Mouse (Mus musculus) thymus, postnatal 4 days (tissue): ENCODE data around the gene Crisp2.
A peak's percentile ranks its signal among the peaks of the same experiment; 100 is the strongest.
"Not testable (repeated sequence)": the region's sequence is repeated elsewhere in the genome, so short reads cannot be mapped to it uniquely, and the experiment has no call there.

ENCODE experiments used
- DNase-seq: peaks from one replicate; pipeline ENCODE4 v3.0.0; 2021

Crisp2 gene

DNA sequence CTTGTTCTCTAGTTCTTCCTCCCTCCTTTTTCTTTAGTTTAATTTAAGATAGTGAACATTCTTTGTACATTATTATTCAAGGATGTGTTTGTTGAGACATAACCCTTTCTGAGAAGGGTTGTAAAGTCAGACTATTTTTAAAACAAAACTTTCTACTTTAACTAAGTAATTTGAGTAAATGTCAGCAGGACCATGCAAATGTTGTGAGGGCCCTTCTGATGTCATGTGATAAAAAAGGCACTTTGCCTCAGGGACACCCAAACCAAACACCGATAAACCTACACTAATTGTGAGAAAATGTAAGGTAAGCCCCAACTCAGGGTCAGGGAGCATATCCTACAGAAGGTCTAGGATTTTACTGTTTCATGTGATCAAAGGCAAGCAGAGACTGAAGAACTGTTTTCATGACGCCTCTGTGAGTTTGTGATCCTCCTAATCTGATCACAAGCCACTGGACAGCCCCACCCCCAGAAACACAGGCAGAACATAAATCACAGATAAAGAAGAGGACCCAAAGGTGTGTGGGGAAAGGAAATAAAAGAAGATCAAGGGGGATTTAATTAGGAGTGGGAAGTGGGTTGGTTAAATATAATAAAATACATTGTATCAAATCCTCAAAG, at the start of gene Crisp2:
Gene Crisp2, minus strand, starts transcription at position 51 of the 620 bp plus-strand sequence.
- no peak for DNase-seq

DNA sequence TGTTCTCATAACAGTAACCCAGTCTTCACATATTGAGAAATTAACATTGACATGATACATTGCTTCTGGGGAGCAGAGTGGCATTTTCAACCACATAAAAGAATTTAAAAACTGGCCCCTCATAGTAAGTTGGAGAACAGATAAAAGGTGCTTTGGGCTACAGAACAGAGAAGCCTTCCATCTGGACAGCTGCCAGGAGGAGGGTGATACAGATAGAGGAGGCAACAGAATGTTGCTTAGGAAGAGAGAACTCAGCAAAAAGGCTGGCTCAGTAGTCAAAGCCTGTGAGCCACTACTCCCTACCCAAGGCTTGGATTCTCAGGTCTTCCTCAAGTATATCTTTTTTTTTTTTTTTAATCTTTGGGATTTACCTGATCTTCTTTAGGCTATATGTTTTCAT, 48.3 kb upstream of the Crisp2 start:
- no peak for DNase-seq

DNA sequence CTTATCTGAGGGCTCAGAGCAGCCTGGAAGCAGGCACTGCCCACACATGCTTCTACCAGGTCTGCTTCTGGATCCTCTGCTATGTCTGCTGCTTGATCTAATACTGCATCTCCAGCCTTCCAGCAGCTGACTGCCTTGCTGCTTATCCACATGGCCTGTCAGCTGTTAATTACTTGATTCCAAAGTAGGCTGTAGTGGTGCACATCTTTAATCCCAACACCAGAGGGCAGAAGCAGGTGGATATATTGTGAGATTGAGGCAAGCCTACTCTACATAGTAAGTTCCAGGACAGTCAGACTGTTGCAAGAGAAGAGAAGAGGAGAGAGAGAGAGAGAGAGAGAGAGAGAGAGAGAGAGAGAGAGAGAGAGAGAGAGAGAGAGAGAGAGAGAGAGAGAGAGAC, 30.5 kb upstream of the Crisp2 start:
- DNase-seq: no peak

DNA sequence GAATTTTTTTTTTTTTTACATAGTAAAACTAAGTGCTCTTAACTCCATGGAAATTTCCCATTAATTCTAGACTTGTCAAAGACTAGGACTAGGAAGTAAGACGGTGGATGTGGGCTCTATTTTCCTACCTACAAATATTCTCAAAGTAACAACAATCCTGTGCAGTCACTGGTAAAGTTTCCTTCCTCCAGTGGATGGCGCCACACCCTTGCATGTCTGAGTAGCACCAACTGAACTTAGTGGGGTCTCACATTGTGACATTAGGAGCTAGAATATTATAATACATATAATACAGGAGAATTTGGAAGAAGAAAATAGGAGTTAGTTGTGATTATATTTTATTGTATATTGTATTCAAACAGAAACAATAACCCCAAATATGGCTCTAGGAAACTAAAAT, 25.1 kb upstream of the Crisp2 start:
- no peak for DNase-seq

DNA sequence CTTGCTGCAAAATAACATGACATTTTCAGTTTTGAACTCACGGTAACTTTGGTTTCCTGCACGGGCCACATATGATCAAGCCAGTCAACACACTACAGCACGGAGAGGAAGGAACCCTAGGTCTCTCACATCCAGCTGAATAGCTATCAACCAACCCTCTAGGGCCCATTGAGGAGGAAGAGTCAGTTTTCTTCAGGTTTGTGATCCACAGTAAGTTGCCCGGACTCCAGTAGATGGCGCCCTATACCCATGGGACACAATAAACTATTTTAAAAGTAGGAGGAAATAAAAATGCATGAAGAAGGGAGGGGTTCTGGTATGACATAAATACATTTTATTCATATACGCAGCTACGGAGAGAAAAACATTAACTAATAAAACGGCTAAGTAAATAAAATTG, 17.7 kb upstream of the Crisp2 start:
- DNase-seq: peak; percentile 61

DNA sequence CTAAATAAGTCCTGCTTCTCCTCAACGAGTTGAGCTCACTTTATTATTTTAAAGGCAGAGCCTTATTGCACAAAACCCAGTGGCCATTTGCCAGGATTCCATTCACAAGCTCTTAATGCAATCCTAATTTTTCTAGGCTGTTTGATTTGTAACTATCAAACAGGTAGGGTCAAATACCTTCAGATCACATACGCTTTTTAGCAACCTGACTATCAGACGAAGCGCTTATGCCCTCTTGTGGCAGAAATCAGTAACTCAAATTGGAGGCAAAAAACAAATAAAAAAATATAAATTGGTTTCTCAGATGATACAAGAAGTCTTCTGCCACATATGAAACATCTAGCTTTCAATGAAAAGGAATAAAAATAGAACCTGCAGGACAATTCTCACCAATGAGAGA, 17.0 kb upstream of the Crisp2 start:
- DNase-seq: no peak

DNA sequence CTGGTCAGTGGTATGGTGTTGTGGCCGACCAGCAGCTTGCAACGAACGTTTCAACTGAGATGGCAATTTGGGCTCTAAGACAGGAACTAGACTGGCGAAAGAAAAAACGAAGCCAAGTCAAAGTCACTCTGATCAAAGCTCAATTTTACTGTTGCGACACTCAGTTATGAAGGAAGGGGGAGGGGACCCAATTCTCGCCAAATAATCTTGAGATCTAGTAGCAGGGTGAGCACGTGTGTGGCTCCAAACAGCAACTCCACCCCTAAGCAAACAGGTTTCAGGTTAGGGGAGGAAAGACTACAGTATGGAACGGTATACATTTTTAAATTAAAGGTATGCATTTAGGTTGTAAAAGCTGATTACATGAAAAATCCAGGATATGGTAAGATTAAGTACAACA, 14.7 kb upstream of the Crisp2 start:
- DNase-seq: no peak

DNA sequence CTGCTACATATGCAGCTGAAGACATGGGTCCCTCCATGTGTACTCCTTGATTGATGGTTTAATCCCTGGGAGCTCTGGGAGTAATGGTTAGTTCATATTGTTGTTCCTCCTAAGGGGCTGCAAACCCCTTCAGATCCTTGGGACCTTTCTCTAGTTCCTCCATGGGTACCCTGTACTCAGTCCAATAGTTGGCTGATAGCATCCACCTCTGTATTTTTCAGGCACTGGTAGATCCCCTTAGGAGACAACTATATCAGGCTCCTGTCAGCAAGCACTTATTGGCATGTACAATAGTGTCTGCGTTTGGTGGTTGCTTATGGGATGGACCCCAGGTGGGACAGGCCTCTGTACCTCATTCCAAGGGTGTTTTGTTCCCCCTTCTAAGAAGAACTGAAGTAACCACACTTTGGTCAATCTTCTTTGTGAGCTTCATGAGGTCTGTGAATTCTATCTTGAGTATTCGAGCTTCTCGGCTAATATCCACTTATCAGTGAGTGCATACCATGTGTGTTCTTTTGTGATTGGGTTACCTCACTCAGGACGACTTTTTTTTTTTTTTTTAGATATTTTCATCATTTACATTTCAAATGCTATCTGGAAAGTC, 10.6 kb upstream of the Crisp2 start:
- DNase-seq: no peak

DNA sequence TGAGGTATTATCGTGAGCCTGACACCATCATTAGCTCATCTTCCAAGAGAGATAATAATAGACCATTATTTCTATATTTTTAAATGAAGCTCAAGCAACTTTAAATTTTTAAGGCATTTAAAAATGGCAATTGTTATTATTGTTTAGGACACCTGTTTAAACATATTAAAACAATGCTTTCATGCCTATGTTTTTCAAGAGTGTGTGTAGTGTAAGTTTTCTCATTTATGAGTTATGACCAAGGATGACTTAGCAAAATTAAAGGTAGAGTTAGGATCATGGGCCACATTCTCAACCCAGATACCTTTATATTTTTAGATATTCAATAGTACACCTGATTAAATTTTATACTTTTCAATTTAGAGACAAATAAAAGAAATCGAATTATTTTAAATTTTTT, 5.5 kb upstream of the Crisp2 start:
- DNase-seq: no peak

DNA sequence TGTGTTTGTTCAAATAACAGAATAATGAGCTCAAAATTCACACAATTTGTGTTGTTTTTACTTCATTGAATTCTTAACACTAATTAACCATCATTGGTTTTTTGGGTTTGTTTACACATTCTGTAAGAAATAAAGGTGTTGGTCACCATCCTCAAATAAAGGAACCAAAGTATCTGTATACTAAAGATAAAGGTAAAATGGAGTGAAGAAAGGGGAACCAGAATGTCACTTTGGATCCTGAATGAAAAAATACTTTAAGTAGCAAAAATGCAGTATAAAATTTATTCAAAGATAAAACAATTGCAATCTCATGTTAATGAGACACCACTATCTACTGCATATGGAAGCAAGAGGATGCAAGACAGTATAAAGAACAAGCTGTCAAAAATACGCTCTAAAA, 4.8 kb upstream of the Crisp2 start:
- DNase-seq: no peak

DNA sequence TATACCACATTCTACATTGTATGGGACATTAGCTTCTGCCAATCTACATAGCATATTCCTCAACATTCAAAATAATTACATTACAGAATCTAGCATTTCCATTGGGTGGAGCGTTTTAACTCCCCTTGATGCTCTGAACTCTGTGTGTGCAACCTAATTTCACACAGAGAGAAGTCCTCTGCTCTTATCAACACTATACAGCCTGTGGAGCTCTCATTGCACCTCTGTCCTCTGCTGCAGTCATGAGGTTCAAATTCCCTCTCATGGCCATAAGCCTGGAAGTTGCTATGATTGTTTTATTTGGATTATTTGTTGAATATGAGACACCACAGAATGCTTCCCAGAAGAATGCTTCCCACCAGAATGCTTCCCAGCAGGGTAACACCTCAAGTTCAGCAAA, 4.1 kb upstream of the Crisp2 start, which contains the start of gene Rhag:
Gene Rhag, plus strand, starts transcription at position 193 of the 400 bp plus-strand sequence.
- no peak for DNase-seq

DNA sequence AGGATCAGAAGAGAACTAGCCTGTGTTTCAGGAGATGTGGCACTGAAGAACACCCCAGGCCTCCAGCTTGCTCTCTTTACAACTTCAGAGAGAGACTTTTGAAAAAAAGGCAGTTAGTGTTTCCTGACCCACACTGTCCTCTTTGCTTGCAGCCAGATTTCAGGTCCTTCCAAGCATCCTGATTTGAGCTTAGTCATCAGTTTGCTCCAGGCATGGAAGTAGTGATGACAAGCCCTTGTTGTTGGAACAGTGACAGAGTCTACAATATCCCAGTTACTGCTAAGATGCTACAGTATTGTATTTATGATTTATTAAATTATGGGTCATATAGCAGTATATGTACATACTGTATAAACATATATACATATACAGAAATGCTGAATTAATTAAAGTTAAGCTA, 1.3 kb upstream of the Crisp2 start:
- no peak for DNase-seq

DNA sequence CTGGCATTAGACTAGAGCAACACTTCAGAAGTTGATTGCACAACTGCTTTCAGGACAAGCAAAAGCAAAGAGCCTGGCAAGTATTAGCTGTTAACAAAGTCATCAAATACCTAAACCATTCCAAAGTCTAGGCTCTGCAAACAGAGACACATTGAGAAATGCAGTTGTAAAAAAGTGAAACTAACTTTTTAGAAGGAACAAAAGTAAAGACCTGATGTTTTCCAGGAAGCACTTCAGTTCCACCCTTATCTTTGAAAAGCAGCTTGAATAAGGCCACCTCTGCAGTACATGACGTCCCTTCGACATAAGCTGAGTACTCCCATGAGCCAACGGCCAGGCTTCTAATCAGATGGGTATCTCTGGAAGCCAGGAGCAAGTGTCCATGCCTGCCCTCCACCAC, 253 bp downstream of the Crisp2 start:
- DNase-seq: no peak

DNA sequence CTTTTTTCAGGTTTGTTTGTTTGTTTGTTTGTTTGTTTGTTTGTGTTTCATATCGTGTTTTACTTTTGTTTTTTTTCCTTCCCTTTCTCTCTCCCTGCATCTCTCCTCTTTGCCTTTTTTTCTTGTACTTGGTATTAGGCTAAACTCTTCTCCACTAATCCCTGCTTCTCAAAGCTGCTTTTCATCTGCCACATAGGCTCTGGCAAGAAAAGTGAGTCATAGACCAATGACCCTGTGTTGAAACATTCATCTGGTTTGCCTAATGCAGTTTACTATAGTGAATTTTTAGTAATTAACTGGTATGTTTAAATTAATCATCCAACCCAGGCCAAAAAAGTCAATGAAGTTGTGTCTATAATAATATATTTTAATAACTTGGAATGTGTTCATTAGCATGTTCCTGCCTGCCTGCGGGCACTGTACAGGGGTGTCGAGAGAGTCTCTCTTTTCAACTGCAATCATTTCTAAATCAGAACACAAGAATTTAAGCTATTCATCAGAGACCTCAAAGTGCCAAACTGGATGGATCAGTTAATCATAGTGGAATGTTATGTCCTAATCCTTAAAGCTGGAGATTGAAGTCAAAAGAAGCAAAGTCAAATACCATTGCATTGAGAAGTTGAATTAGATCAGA, 4.0 kb downstream of the Crisp2 start:
- no peak for DNase-seq

DNA sequence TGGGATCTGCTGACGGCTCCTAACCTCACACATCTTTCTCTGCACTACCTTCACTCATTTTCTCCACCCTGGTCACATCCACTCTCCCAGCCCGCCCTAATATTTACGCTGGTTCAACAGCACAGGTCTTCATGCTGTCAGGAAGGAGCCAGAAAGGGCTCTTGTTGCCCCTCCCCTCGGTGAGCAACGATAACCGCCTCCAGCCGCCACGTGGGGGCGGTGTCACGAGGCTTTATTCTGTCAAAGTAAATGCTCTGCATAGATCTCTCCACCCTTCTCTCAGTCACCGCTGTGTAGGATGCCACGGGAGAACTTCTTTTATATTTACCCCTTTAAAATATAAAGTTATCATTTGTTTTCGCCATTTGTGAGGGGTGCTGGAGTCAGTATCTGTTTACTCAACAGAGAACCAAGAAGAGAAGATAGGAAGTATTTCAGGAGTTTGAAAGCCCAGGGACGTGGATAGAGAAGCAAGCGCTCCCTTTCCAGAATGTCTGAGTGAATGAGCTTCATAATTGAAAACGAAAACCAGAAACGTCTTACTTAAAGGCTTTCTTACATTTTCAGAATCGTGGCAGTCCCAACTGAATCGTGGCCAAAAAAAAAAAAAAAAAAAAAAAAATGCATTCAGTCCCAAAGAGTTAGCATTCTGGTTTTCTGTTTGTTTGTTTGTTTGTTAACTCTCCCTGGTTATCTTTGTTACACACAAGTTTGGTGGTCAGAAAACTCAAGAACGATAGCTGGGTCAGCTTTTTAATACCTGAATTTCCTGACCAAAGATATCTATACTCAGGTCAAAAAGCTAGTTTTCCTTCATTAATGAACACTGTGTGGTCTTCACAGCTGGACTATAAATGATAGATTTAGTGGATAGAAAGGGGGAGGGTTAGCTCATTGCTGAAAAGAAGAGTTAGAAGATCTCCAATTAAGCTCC, 12.6 kb downstream of the Crisp2 start:
- peak; percentile 40 for DNase-seq

DNA sequence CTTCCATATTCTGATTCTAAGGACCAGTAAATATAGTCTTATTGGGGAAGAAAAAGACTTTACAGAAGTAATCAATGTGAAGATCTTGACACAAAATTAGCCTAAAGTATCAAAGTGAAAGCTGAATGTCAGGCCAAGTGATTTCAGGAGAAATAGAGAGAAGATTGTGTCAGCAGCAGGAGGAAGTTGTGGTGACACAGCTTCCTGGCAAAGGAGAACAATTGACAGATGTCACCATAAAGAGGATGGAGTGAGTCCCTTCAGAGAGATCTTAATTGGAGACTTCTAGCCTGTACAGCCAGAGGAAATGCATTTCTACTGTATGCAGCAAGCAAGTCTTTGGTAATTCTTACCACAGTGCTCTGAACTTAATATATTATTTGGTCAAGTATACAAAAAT, 16.9 kb downstream of the Crisp2 start:
- DNase-seq: no peak

DNA sequence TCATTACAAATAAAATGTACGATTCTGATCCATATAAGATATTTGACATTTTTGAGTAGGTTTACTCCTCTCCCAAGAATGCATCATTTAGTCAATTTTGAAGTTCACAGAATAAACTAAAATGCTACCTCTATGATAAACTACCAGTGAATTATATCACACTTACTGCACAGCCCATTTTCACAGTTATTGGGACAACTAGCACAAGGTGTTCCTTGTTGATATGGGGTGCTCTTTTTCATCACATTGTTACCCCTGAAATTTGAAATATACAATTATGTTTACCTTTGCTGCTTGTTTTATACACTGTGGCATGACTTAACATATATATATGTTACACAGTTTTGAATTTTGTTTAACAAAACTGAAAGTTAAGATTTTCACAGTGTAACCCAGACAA, 39.7 kb downstream of the Crisp2 start:
- no peak for DNase-seq

DNA sequence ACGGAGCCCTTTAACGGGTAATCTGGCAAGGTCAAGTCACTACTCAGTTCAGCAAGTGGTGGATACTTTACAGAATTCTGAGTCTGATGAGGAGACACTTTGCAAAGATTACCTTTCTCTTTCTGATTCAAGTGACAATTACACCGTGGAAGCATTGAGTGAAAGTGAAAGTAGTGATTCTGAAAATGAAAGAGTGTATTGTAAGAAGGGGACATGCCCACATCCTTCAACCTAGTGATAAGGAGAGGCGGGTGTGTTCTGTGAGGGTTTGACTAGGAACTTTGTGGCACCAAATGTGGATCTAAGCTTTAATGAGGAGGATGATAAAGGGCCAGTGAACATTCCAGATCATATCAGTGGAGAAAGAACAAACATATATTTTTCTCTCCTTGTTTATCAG, 43.1 kb downstream of the Crisp2 start:
- DNase-seq: no peak

DNA sequence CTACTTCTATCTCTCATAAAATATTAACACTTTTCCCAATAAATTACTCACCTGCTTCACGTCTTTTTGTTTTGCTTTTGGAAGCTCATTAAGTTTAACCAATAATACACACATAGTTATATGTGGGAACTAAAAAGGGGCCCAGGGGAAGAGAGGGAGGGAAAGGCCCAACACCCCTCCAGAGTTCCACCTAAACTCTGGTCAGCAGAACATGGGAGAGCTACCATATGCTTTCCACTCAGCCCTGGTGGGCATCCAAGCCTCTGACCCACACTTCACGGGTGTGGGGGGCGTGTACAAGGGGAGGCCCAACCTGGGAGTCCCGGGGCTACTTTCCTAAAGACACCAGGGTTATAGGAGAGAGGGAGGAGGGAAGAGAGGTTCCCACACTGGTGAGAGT, 75.1 kb downstream of the Crisp2 start:
- no peak for DNase-seq

DNA sequence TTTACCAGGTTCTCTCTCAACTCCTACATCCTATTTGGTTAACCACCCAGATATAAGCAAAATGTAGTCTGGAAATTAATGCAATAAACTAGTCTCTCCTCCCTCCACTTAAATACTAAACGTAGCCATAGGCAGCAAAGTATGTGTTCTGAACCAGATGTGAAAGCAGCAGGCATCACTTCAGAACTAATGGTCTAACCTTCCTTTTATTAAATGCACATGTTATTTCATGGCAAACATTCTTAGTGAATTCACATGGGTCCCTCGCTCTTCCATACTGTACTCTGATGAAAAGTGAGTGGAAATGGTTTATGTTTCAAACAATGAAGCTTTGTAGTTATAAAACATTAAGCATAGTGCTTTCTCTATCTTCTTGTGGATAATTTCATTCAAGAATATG, 75.5 kb downstream of the Crisp2 start:
- no peak for DNase-seq

DNA sequence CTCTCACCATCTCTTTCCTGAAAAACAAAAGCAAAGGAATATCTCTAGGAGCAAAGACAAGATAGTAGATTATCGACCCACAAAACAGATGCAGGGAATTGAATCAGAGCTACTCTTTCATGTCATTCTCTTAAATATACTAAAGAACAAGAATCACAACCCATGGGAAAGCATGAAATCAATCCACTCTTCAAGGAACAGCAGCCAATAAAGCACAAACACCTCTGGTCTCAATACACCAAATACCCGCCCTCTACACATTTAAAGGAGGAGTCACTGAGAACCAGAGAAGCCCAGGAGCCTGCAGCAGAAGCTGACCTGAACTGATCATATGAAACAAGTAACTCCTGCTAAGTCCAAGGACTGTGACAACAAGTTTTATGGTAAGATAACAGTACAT, 80.0 kb downstream of the Crisp2 start, which contains the start of gene Esp1:
Gene Esp1, plus strand, starts transcription at position 301 of the 400 bp plus-strand sequence.
- no peak for DNase-seq

DNA sequence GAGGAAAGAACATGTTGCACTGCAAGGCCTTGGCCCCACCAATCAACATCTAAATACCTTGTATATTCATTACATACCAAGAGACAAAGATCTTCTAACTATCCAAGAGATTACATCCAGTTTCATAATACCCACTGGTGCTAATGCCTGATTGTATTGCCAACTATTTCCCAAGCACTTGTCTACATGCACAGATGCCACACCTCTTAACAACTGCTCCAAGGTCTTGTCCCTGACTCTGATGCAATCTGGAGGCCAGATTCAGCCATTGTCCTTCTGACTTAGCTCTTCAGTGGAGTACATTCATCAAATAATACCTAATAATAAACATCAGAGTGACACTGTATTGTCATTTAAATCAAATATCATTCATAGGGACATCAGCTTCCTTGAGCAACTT, 89.7 kb downstream of the Crisp2 start:
- DNase-seq: not testable (repeated sequence)

DNA sequence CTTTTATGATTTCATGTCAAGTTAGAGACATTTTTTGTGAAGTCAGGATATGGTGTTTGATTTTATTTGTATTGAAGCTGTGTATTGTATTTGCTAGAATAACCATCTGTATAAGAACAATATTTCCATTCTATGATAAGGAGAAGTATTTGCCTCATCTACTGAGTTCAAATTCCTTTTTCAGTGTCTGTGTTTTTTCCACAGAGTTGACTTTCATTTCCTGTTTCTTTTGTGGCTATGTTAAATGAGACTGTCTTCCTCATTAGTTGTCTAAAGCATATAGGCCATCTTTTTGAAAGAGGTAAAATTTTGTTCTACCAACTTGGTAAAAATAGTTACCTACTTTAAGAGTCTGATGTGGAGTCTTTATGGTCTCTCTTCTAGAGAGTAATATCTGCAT, 90.5 kb downstream of the Crisp2 start:
- no peak for DNase-seq
